Mouse (Mus musculus) liver, adult 2 months (tissue): ENCODE measurements around the gene 1110051M20Rik.

Experiments used
- CTCF ChIP-seq: fragments of 200-500 bp; IDR thresholded peaks from 2 replicates; pipeline ENCODE4 v1.5.1; 2011; ENCODE audit warnings: low read depth, low read length, control low read depth
- POLR2A ChIP-seq: fragments of 200-500 bp; IDR thresholded peaks from 2 replicates; pipeline ENCODE4 v1.6.1; 2011; ENCODE audit warnings: low read length, control low read depth; ENCODE audit not compliant: insufficient read depth; ENCODE audit errors: extremely low read depth

GRCm38 (mm10) chr2:91399727-91400126, 44.8 kb downstream of the 1110051M20Rik start:
- TF ChIP-seq CTCF (no peak), POLR2A (no peak)
